In genomic region chr3:82770512-82771270, GRCm38 (mm10) we compare ENCODE assay signal across 19 mouse cellular contexts.
"Had no signal": no experiment of that assay in that cellular context is flagged by ENCODE, and none has a peak within 500 bp of the region (broad histone marks: within the 10 kb centered on the region; RNA-seq: fewer than 3 reads in every experiment).

No protein-coding gene starts in this region.

- H3K27me3 ChIP-seq: liver, embryonic 13.5 days; liver, embryonic 15.5 days; lung, embryonic 15.5 days; midbrain, embryonic 13.5 days; midbrain, embryonic 15.5 days; neural tube, embryonic 12.5 days; stomach, embryonic 15.5 days had no signal

- H3K36me3 ChIP-seq: liver, embryonic 13.5 days; liver, embryonic 15.5 days; lung, embryonic 15.5 days; midbrain, embryonic 13.5 days; midbrain, embryonic 15.5 days; neural tube, embryonic 12.5 days; stomach, embryonic 15.5 days had no signal

- H3K9me3 ChIP-seq: liver, embryonic 13.5 days; liver, embryonic 15.5 days; lung, embryonic 15.5 days; midbrain, embryonic 13.5 days; midbrain, embryonic 15.5 days; neural tube, embryonic 12.5 days; stomach, embryonic 15.5 days had no signal

- DNase-seq: liver, embryonic 13.5 days; liver, postnatal 0 days; lung, adult 2 months; lung, postnatal 14 days; lung, postnatal 36 days; right cerebral cortex, postnatal 14 days; thymus, adult 18-20 months; thymus, postnatal 14 days; thymus, postnatal 36 days had no signal

- H3K9ac ChIP-seq: liver, embryonic 13.5 days; liver, embryonic 15.5 days; liver, postnatal 0 days; lung, embryonic 15.5 days; midbrain, embryonic 13.5 days; midbrain, embryonic 15.5 days; neural tube, embryonic 12.5 days; stomach, embryonic 15.5 days had no signal

- H3K4me3 ChIP-seq: liver, embryonic 13.5 days; liver, embryonic 15.5 days; lung, embryonic 15.5 days; midbrain, embryonic 13.5 days; midbrain, embryonic 15.5 days; neural tube, embryonic 12.5 days; stomach, embryonic 15.5 days had no signal

- H3K4me1 ChIP-seq: liver, embryonic 13.5 days; liver, embryonic 15.5 days; lung, embryonic 15.5 days; midbrain, embryonic 13.5 days; midbrain, embryonic 15.5 days; neural tube, embryonic 12.5 days; stomach, embryonic 15.5 days had no signal

- ATAC-seq: liver, postnatal 0 days; lung, postnatal 0 days; midbrain, embryonic 13.5 days; midbrain, embryonic 15.5 days had no signal

- H3K27ac ChIP-seq: liver, embryonic 13.5 days; liver, embryonic 15.5 days; lung, embryonic 15.5 days; macrophage; midbrain, embryonic 13.5 days; midbrain, embryonic 15.5 days; neural tube, embryonic 12.5 days; stomach, embryonic 15.5 days; stomach, postnatal 0 days had no signal

- H3K4me2 ChIP-seq: liver, embryonic 13.5 days; liver, embryonic 15.5 days; lung, embryonic 15.5 days; midbrain, embryonic 11.5 days; midbrain, embryonic 13.5 days; midbrain, embryonic 15.5 days; neural tube, embryonic 12.5 days; stomach, embryonic 15.5 days had no signal
